Mouse (Mus musculus) spleen, adult 2 months (tissue): ENCODE results near the gene Gm21992.

Experiments used
- CTCF ChIP-seq: fragments of 200-500 bp; IDR thresholded peaks from 2 replicates; pipeline ENCODE4 v1.5.1; 2011; ENCODE audit warnings: mild to moderate bottlenecking, inconsistent platforms; ENCODE audit not compliant: insufficient read depth, insufficient read length, insufficient replicate concordance; ENCODE audit errors: extremely low read depth
- POLR2A ChIP-seq: fragments of 200-500 bp; IDR thresholded peaks from 2 replicates; pipeline ENCODE4 v1.6.1; 2011; ENCODE audit warnings: low read depth, low read length, inconsistent platforms

DNA sequence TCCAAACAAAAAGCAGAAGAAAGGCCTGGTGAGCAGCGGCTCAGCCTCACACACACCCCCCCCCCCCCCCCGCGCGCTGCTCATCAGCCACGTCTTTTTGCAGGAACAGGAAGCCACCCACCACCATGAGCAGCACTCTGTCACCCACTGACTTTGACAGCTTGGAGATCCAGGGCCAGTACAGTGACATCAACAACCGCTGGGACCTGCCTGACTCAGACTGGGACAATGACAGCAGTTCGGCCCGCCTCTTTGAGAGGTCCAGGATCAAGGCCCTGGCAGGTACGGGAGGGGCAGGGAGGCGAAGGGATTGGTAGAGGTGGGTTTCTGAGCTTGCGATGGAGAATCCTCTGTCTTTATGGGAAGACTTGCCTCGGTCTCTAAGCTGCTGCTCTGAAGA is 92.7 kb downstream of the Gm21992 start:
- TF ChIP-seq CTCF (no peak), POLR2A (no peak)
